Mouse (Mus musculus): ENCODE data around the gene Ticam1.

DNA sequence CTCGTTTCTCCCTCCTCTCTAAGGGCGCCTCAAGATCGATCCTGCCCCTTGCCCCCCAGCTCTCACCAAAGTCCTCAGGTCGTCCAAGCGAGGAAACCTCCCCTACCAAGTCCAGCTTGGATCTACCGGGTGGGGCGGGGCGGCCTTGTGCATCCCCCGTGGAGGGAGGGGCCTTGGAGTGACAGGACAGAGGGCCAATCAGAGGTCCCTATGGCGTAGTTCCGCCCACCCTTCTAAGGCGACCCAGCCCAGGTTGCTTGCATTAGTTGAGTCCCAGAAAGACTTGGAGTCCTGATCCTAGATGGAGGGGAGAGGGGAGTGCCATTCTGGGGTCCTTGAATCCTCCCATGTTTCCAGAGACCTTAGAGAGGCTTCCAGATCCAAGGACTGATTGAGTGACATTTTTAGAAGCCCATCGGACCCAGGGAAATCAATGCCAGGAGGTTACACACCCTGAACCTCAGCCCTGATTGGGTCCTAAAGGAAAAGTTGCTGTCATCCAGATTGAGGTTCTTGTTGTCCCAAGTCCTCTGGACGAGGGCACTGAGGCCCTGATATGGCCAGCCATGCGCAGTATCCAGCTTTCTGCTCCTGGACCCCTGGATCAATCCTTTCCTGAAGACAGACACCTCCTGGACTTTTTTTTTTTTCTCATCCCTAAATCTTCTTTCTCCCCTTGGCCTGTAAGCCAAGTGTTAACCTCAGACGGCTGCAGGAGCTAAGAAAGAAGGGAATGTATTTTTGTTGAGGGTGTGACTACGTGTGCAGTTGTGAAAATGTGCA is 14.0 kb upstream of the Ticam1 start:
- TF ChIP-seq CTCF (IDR thresholded peaks at IDR 0.05; ENCODE audit: borderline replicate concordance, insufficient read depth, low read depth, low read length): no peak
- no peak for TF ChIP-seq POLR2A (IDR thresholded peaks at IDR 0.05; ENCODE audit: borderline replicate concordance, insufficient read depth, low read length)

Data from cerebellum, adult 2 months (tissue).